Mouse (Mus musculus) thymus, adult 2 months (tissue): ENCODE data around the gene Anxa5.

ENCODE experiments used
- CTCF ChIP-seq: fragments of 200-500 bp; IDR thresholded peaks from 2 replicates; pipeline ENCODE4 v1.5.1; 2012; ENCODE audit warnings: mild to moderate bottlenecking, control low read depth, low read length, moderate library complexity, borderline replicate concordance; ENCODE audit not compliant: control insufficient read depth, poor library complexity, insufficient read depth; ENCODE audit errors: extremely low read depth
- POLR2A ChIP-seq: fragments of 200-500 bp; IDR thresholded peaks from 2 replicates; pipeline ENCODE4 v1.6.1; 2012; ENCODE audit warnings: mild to moderate bottlenecking, low read length, control low read depth, moderate library complexity; ENCODE audit not compliant: control insufficient read depth, poor library complexity, insufficient read depth; ENCODE audit errors: extremely low read depth

DNA sequence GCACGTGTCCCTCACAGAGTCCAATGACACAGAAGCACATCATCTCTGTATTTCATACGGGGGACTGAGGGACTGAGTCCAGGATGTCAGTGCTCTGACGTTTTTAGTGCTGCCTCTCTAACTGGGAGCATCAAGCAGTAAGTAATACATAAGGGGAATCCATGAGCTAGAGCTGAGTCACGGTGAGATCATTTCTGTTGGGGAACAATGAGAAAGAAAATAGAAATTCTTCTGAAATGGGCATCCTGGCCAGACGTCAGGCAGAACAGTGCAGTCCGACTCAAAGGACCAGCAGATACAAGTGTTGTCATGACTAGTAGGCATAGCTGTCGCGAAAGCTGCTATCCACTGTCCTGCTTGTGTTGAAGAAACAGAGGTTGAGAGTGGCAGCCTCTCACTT lies 25.3 kb upstream of the Anxa5 start:
- TF ChIP-seq POLR2A (no peak), CTCF (no peak)
